Mouse (Mus musculus) erythroblast, embryonic 14.5 days (primary cell): ENCODE results near the gene Sec14l1.

Experiments
- GATA1 ChIP-seq: IDR thresholded peaks from 2 replicates; pipeline ENCODE4 v1.6.1; 2012; ENCODE audit warnings: low read length, inconsistent platforms, mixed read lengths
- TAL1 ChIP-seq: IDR thresholded peaks from 3 replicates; pipeline ENCODE4 v1.6.1; 2012; ENCODE audit warnings: low read length, inconsistent platforms, mixed read lengths

DNA sequence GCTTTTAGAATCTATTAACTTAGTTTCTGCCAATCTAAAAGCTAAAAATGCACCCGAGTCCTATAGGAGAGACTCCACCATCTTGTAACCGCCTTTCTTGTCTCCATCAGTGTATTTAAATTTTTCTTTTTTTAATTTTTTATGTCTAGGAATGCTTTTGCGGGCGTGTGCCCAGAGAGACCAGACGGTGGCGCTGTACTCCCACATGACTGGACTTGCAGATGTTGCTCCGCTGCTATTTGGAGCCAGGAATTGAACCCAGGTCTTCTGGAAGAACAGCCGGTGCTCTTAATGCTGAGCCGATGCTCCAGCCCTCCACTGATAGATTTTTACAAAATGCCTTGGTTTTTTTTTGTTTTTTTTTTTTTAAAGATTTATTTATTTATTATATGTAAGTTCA is 41.5 kb upstream of the Sec14l1 start:
- TF ChIP-seq TAL1 (no peak), GATA1 (no peak)
